Mouse (Mus musculus) erythroblast, embryonic 14.5 days (primary cell): ENCODE measurements at regions not wholly inside any gene's neighbourhood (a gene's known extent, or its start where the extent isn't known, plus 50 kb on each side); places are given as distances from the start of the nearest gene placed in this dataset.

ENCODE experiments used
- H3K27me3 ChIP-seq: 2 replicates; pipeline ENCODE4 v1.6.1; 2012; ENCODE audit warnings: inconsistent platforms; ENCODE audit not compliant: control insufficient read depth
- H3K36me3 ChIP-seq: 2 replicates; pipeline ENCODE4 v1.6.1; 2012; ENCODE audit warnings: mild to moderate bottlenecking, inconsistent platforms; ENCODE audit not compliant: control insufficient read depth
- H3K4me1 ChIP-seq: 2 replicates; pipeline ENCODE4 v1.6.1; 2012; ENCODE audit warnings: inconsistent platforms; ENCODE audit not compliant: control insufficient read depth
- H3K4me3 ChIP-seq: replicated peaks from 2 replicates; pipeline ENCODE3; 2012; ENCODE audit warnings: moderate library complexity, mild to moderate bottlenecking, inconsistent platforms
- H3K9me3 ChIP-seq: 2 replicates; pipeline ENCODE4 v1.6.1; 2012; ENCODE audit warnings: low read length, inconsistent platforms, mixed read lengths; ENCODE audit not compliant: control insufficient read depth
- GATA1 ChIP-seq: IDR thresholded peaks from 2 replicates; pipeline ENCODE4 v1.6.1; 2012; ENCODE audit warnings: low read length, inconsistent platforms, mixed read lengths
- TAL1 ChIP-seq: IDR thresholded peaks from 3 replicates; pipeline ENCODE4 v1.6.1; 2012; ENCODE audit warnings: low read length, inconsistent platforms, mixed read lengths

DNA sequence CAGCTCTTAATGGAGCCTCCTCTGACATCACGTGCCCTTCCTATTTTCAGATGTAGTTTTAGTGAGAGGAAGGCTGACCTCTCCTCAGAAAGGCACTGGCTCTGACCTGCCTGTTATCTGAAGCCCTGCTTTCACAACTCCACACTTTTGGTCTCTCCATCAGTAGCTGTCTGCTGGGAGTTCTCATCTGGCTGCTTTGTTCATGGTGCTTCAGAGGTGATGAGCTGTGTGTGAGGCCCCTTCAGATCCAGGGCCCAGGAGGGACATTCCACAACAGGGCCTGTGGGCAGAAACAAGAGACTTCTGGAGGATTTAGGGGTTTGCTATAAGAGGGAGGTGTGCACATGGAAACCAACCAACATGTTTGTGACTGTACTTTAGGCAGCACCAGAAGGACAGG lies 50.8 kb upstream of the Fhl2 start:
- Histone ChIP-seq H3K9me3 (no peaks in the 10 kb centered on the region), H3K36me3 (no peaks in the 10 kb centered on the region), H3K4me1 (no peaks in the 10 kb centered on the region), H3K4me3 (no peak overlapping the region), H3K27me3 (no peaks in the 10 kb centered on the region)
- TF ChIP-seq TAL1 (no peak), GATA1 (no peak)

DNA sequence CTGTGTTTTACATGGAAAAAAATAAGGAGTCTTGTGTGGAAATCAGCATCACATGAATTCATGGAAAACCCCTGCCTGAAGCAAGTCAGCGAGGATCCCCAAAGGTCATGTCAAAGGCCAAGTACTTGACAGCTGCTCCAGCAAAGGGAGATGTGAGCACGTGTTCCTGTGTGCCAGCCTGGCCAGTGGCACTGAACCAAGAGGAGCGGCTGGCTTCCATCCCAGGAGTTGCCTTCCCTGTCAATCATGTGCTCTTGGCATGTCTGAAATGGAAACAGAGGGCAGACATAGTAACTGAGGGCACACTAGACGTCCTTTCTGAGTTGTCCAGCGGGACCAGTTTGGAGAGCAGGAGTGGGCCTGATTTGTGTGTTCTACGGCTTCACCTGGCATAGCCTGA lies 53.5 kb upstream of the Fhl2 start:
- no peak overlapping the region for H3K4me3 ChIP-seq
- TF ChIP-seq GATA1 (no peak), TAL1 (no peak)
- no peaks in the 10 kb centered on the region for H3K9me3 ChIP-seq
- H3K27me3 ChIP-seq = no peaks in the 10 kb centered on the region
- H3K4me1 ChIP-seq = no peaks in the 10 kb centered on the region
- no peaks in the 10 kb centered on the region for H3K36me3 ChIP-seq

DNA sequence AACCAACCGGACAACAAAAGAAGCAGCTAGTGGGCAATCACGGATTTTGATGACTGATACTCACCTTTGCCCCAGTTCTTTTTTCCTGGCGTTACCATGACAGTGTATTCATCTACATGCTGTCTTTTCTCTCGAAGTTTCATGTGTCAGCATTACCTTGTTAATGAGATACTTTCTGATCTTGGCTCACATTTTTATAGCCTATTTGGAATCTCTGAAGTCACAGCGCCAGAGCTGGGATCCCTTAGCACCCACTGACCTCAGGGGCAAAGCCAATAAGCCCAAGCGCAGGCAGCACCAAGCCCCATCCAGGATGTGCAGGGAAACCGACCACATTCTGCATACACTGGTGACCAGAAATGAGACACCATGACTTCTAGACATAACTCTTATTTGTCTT lies 54.6 kb upstream of the Fhl2 start:
- H3K36me3 ChIP-seq = no peaks in the 10 kb centered on the region
- H3K9me3 ChIP-seq = no peaks in the 10 kb centered on the region
- TF ChIP-seq GATA1 (no peak), TAL1 (no peak)
- no peak overlapping the region for H3K4me3 ChIP-seq
- no peaks in the 10 kb centered on the region for H3K27me3 ChIP-seq
- no peaks in the 10 kb centered on the region for H3K4me1 ChIP-seq

GRCm38 (mm10) chr1:43254129-43254528 lies 57.3 kb upstream of the Fhl2 start:
- H3K36me3 ChIP-seq = no peaks in the 10 kb centered on the region
- H3K27me3 ChIP-seq = no peaks in the 10 kb centered on the region
- no peaks in the 10 kb centered on the region for H3K9me3 ChIP-seq
- H3K4me1 ChIP-seq = no peaks in the 10 kb centered on the region
- TF ChIP-seq GATA1 (no peak), TAL1 (no peak)
- H3K4me3 ChIP-seq = no peak overlapping the region

DNA sequence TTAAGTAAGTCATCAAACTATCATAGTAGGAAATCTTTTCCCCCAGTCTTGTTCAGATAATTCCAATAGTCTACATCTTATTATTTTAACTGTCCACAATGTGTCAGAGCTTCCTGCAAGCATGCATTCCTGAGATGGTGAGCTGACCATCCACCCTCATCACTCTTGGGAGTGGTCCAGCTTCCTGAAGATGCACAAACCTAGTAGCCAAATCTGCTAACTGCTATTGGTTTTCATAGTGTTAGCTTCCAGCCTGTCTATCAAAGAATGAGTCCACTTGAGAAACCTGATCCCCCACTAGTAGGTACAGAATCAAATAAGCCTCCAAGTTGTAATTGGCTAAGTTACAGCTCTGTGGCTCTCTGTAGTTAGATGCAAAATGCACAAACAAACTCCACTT lies 59.3 kb upstream of the Fhl2 start:
- H3K4me1 ChIP-seq = no peaks in the 10 kb centered on the region
- H3K9me3 ChIP-seq = no peaks in the 10 kb centered on the region
- H3K4me3 ChIP-seq = no peak overlapping the region
- H3K36me3 ChIP-seq = no peaks in the 10 kb centered on the region
- TF ChIP-seq GATA1 (no peak), TAL1 (no peak)
- H3K27me3 ChIP-seq = no peaks in the 10 kb centered on the region

- Histone ChIP-seq H3K4me1 (no peaks in the 10 kb centered on the region), H3K9me3 (no peaks in the 10 kb centered on the region), H3K4me3 (no peak overlapping the region), H3K36me3 (no peaks in the 10 kb centered on the region), H3K27me3 (no peaks in the 10 kb centered on the region)
- TF ChIP-seq GATA1 (no peak), TAL1 (no peak)
Measured at GRCm38 (mm10) chr1:43257909-43258308, 61.1 kb upstream of the Fhl2 start.

GRCm38 (mm10) chr1:43259841-43260240 lies 63.1 kb upstream of the Fhl2 start:
- TF ChIP-seq GATA1 = no peak
- no peak for TF ChIP-seq TAL1
- no peaks in the 10 kb centered on the region for H3K36me3 ChIP-seq

GRCm38 (mm10) chr1:43260491-43260890 lies 63.7 kb upstream of the Fhl2 start:
- TF ChIP-seq TAL1 (no peak), GATA1 (no peak)
- no peak overlapping the region for H3K4me3 ChIP-seq

More at GRCm38 (mm10) chr1:43259841-43260240, 63.1 kb upstream of the Fhl2 start:
- H3K4me3 ChIP-seq = no peak overlapping the region
- H3K27me3 ChIP-seq = no peaks in the 10 kb centered on the region
- H3K4me1 ChIP-seq = no peaks in the 10 kb centered on the region
- no peaks in the 10 kb centered on the region for H3K9me3 ChIP-seq

DNA sequence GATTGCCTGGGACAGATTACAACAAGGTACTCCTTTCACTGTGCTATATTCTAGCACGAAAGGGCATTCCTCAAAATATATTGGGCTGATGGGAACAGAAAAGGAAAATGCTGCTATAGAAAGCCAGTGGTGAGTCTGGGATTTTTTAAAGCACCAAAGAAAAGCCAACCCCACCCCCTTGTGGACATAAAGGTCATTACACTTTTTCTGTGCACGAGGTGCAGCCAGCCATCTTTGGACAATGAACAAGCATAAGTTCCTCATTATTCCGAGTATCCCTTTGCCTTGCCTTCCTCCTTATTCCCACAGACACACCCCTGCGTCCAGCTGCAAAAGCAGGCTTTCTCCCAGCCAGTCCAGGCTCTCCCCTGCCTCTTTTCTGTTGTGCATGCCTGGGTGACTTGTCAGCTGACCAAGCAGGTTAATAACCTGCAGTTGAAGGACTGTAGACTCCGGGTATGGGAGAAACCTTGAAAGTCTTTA lies 67.7 kb upstream of the Fhl2 start:
- Histone ChIP-seq H3K4me1 (no peaks in the 10 kb centered on the region), H3K36me3 (no peaks in the 10 kb centered on the region), H3K4me3 (no peak overlapping the region), H3K27me3 (no peaks in the 10 kb centered on the region), H3K9me3 (no peaks in the 10 kb centered on the region)
- TF ChIP-seq TAL1 = no peak
- no peak for TF ChIP-seq GATA1

More at GRCm38 (mm10) chr1:43260491-43260890, 63.7 kb upstream of the Fhl2 start:
- no peaks in the 10 kb centered on the region for H3K36me3 ChIP-seq
- H3K27me3 ChIP-seq = no peaks in the 10 kb centered on the region
- no peaks in the 10 kb centered on the region for H3K9me3 ChIP-seq
- H3K4me1 ChIP-seq = no peaks in the 10 kb centered on the region
